Mouse (Mus musculus): Measurements from ENCODE around the gene Cask.

DNA sequence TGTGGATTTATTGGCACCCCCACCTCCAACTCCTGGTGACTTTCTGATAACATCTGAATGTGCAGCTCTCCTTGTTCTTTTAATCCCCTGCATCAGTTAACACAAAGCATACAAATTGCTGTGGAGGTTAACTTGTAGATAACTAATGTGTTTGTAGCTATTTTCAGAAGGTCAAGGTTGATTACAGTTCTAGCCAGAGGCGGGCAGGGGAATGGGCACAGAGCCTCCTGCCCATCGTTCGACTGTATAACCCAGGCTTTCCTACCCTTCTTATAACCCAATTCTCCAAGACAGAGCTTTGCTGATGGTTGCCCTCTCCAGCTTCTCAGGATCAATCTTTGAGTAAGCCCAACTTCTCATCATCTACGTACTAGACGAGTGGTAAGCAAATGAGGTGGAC is 190.1 kb downstream of the Cask start, which contains the start of gene Gpr82:
- TF ChIP-seq POLR2A (IDR thresholded peaks at IDR 0.05; ENCODE audit: low read depth, low read length): no peak
- TF ChIP-seq CTCF (conservative IDR thresholded peaks at IDR 0.05; ENCODE audit: insufficient read depth, insufficient read length, low read depth, low read length): no peak
